In the genomic region with DNA sequence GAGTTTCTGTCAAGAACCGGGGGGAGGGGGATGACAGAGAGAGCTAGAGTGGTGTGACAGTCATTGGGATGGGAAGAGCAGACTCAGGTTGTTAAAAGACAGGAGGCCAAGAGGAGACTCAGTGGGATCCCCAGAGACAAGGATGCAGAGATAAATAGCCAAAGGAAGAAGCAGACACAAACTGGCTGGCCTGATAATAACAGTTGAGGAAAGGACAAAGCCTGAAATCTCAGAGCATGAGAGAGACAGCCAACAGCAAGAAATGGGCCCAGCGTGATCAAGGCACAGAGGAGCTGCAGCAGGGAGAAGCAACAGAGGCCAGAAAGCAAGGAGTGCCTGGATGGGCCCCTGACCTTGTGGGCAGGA, we compare ENCODE assay signal across 8 mouse cellular contexts. TPM values are rescaled to one million over a fixed set of nuclear protein-coding genes. Genes with fewer than 3 reads are reported as not detected.
A peak's percentile ranks its signal among the peaks of the same experiment; 100 is the strongest.
DNase-seq lines count a peak whose midpoint lies in the region; ATAC-seq and TF ChIP-seq lines count a peak whose summit lies in the region.

No protein-coding gene starts in this region.

- 61% methylated on average over 2 of the region's 2 CpGs for WGBS in cerebellum, adult 2 months
- WGBS in limb, embryonic 14.5 days, result 62% methylated on average over 2 of the region's 2 CpGs
- WGBS in stomach, embryonic 16.5 days, result 44% methylated on average over 2 of the region's 2 CpGs

- no peak for TF ChIP-seq POLR2A in cerebellum, adult 2 months (IDR thresholded peaks at IDR 0.05; ENCODE audit: borderline replicate concordance, insufficient read depth, low read length)
- TF ChIP-seq POLR2A in limb, embryonic 14.5 days (IDR thresholded peaks at IDR 0.05; ENCODE audit: borderline replicate concordance, extremely low read depth, insufficient read depth, insufficient read length), result no peak

- peak overlapping the region; percentile 67 for H3K4me2 ChIP-seq in limb, embryonic 14.5 days (replicated peaks; ENCODE audit: low read depth, low read length, severe bottlenecking)
- H3K4me2 ChIP-seq in stomach, embryonic 16.5 days (ENCODE audit: low read depth, low read length), result peak overlapping the region; percentile 91

- H3K36me3 ChIP-seq in limb, embryonic 14.5 days (ENCODE audit: control insufficient read depth, insufficient read depth, low read length), result no peaks in the 10 kb centered on the region; the same call in 1 of the 2 replicates
- H3K36me3 ChIP-seq in stomach, embryonic 16.5 days (ENCODE audit: control insufficient read depth, insufficient read depth, low read length), result no peaks in the 10 kb centered on the region

- H3K9ac ChIP-seq in limb, embryonic 14.5 days (ENCODE audit: low read depth, low read length, severe bottlenecking), result peak overlapping the region; percentile 83
- H3K9ac ChIP-seq in stomach, embryonic 16.5 days (ENCODE audit: low read length), result peak overlapping the region; percentile 90

- ATAC-seq in limb, embryonic 14.5 days (ENCODE audit: low FRiP score, low read depth), result no peak
- ATAC-seq in stomach, embryonic 16.5 days (ENCODE audit: insufficient read depth, low FRiP score), result no peak
- ATAC-seq in inflammation-experienced regulatory T-cells, adult 6 months, result no peak

- H3K27ac ChIP-seq in cerebellum, adult 2 months (ENCODE audit: insufficient read depth, low read length), result peak overlapping the region; percentile 57
- H3K27ac ChIP-seq in limb, embryonic 14.5 days (replicated peaks; ENCODE audit: low read depth, low read length), result peak overlapping the region; percentile 53
- H3K27ac ChIP-seq in stomach, embryonic 16.5 days (ENCODE audit: low read length), result peak overlapping the region; percentile 93

- TF ChIP-seq CTCF in cerebellum, adult 2 months (IDR thresholded peaks at IDR 0.05; ENCODE audit: borderline replicate concordance, insufficient read depth, low read depth, low read length), result no peak

- no peaks in the 10 kb centered on the region for H3K9me3 ChIP-seq in limb, embryonic 14.5 days (ENCODE audit: control insufficient read depth, low read length)
- no peaks in the 10 kb centered on the region for H3K9me3 ChIP-seq in stomach, embryonic 16.5 days (replicated peaks; ENCODE audit: control insufficient read depth, low read length)

- peaks cover 3% of the 10 kb centered on the region; the same call in 1 of the 2 replicates for H3K4me1 ChIP-seq in cerebellum, adult 2 months (ENCODE audit: control insufficient read depth, insufficient read depth, low read length)
- peaks cover 27% of the 10 kb centered on the region for H3K4me1 ChIP-seq in limb, embryonic 14.5 days (ENCODE audit: control insufficient read depth, insufficient read depth, low read length)
- H3K4me1 ChIP-seq in stomach, embryonic 16.5 days (ENCODE audit: control insufficient read depth, insufficient read depth, low read length), result peaks cover 35% of the 10 kb centered on the region

- DNase-seq in cerebellum, adult 2 months, result no peak
- DNase-seq in cerebellum, adult 18-20 months, result no peak
- DNase-seq in retina, postnatal 1 day, result peak; percentile 33
- DNase-seq in retina, embryonic 14.5 days (ENCODE audit: low spot score), result no peak
- no peak for DNase-seq in limb, embryonic 14.5 days (ENCODE audit: low spot score)
- no peak for DNase-seq in layer of hippocampus, adult 9-11 months

- H3K27me3 ChIP-seq in cerebellum, adult 2 months (ENCODE audit: control insufficient read depth, insufficient read depth, low read length), result no peaks in the 10 kb centered on the region
- no peaks in the 10 kb centered on the region for H3K27me3 ChIP-seq in limb, embryonic 14.5 days (ENCODE audit: control insufficient read depth, insufficient read depth, low read length)
- no peaks in the 10 kb centered on the region for H3K27me3 ChIP-seq in stomach, embryonic 16.5 days (ENCODE audit: control insufficient read depth, insufficient read depth, low read length)

- peak overlapping the region; percentile 77 for H3K4me3 ChIP-seq in cerebellum, adult 2 months (replicated peaks; ENCODE audit: insufficient read depth, low read depth, low read length)
- peak overlapping the region; percentile 85 for H3K4me3 ChIP-seq in limb, embryonic 14.5 days (replicated peaks; ENCODE audit: low read length)
- peak overlapping the region; percentile 76 for H3K4me3 ChIP-seq in stomach, embryonic 16.5 days (replicated peaks; ENCODE audit: low read length)

RNA-seq across cellular contexts. Expression of a gene that starts 0.5 kb away (rescaled TPM):
- 162 and 173 TPM in 2 replicates for polyA plus RNA-seq in cerebellum, adult 2 months (2012; rRNA removed)
- 256 and 337 TPM in 2 replicates for polyA plus RNA-seq in limb, embryonic 14.5 days (2012; rRNA removed)
- 109 and 116 TPM in 2 replicates for polyA plus RNA-seq in limb, embryonic 14.5 days (2014; fragmentation: Nextera tagmentation; extraction: Ambion mirVana)
- 67.2 and 73.5 TPM in 2 replicates for polyA plus RNA-seq in stomach, embryonic 16.5 days (2015; fragmentation: Nextera tagmentation; extraction: Ambion mirVana)
- polyA plus RNA-seq in inflammation-experienced regulatory T-cells, adult 6 months (2017; shearing (Covaris generic)), result 100 to 1,000 TPM; 112 to 198 (median 176) TPM

RNA-seq across cellular contexts. Expression of a gene that starts 5.1 kb away (rescaled TPM):
- polyA plus RNA-seq in cerebellum, adult 2 months (2012; rRNA removed), result 0.85 and 1.1 TPM in 2 replicates
- polyA plus RNA-seq in limb, embryonic 14.5 days (2012; rRNA removed), result 0.84 and 1.4 TPM in 2 replicates
- polyA plus RNA-seq in limb, embryonic 14.5 days (2014; fragmentation: Nextera tagmentation; extraction: Ambion mirVana), result 0.26 and 0.37 TPM in 2 replicates
- 2.0 and 2.3 TPM in 2 replicates for polyA plus RNA-seq in stomach, embryonic 16.5 days (2015; fragmentation: Nextera tagmentation; extraction: Ambion mirVana)
- 10 to 100 TPM in 2 of 3 experiments, 1 to 10 TPM in 1; 2.2 to 13.5 (median 10.8) TPM for polyA plus RNA-seq in inflammation-experienced regulatory T-cells, adult 6 months (2017; shearing (Covaris generic))

RNA-seq across cellular contexts. Expression of a gene that starts 18.1 kb away (rescaled TPM):
- polyA plus RNA-seq in cerebellum, adult 2 months (2012; rRNA removed), result 282 and 314 TPM in 2 replicates
- 1,054 and 1,323 TPM in 2 replicates for polyA plus RNA-seq in limb, embryonic 14.5 days (2012; rRNA removed)
- polyA plus RNA-seq in limb, embryonic 14.5 days (2014; fragmentation: Nextera tagmentation; extraction: Ambion mirVana), result 3,510 and 3,666 TPM in 2 replicates
- 2,107 and 2,375 TPM in 2 replicates for polyA plus RNA-seq in stomach, embryonic 16.5 days (2015; fragmentation: Nextera tagmentation; extraction: Ambion mirVana)
- polyA plus RNA-seq in inflammation-experienced regulatory T-cells, adult 6 months (2017; shearing (Covaris generic)), result over 10,000 TPM in 2 of 3 experiments, 1,000 to 10,000 TPM in 1; 7,402 to 12,964 (median 12,716) TPM

RNA-seq across cellular contexts. Expression of a gene that starts 32.4 kb away (rescaled TPM):
- polyA plus RNA-seq in cerebellum, adult 2 months (2012; rRNA removed), result not detected in 2 replicates
- polyA plus RNA-seq in limb, embryonic 14.5 days (2012; rRNA removed), result 0.04 TPM in 1 of 2 replicates, not detected in the other
- polyA plus RNA-seq in limb, embryonic 14.5 days (2014; fragmentation: Nextera tagmentation; extraction: Ambion mirVana), result 0.19 TPM in 1 of 2 replicates, not detected in the other
- polyA plus RNA-seq in stomach, embryonic 16.5 days (2015; fragmentation: Nextera tagmentation; extraction: Ambion mirVana), result not detected in 2 replicates
- polyA plus RNA-seq in inflammation-experienced regulatory T-cells, adult 6 months (2017; shearing (Covaris generic)), result not detected

RNA-seq across cellular contexts. Expression of a gene that starts 32.5 kb away (rescaled TPM):
- not detected in 2 replicates for polyA plus RNA-seq in cerebellum, adult 2 months (2012; rRNA removed)
- polyA plus RNA-seq in limb, embryonic 14.5 days (2012; rRNA removed), result not detected in 2 replicates
- polyA plus RNA-seq in limb, embryonic 14.5 days (2014; fragmentation: Nextera tagmentation; extraction: Ambion mirVana), result not detected in 2 replicates
- not detected in 2 replicates for polyA plus RNA-seq in stomach, embryonic 16.5 days (2015; fragmentation: Nextera tagmentation; extraction: Ambion mirVana)
- not detected for polyA plus RNA-seq in inflammation-experienced regulatory T-cells, adult 6 months (2017; shearing (Covaris generic))
